Mouse (Mus musculus): ENCODE data around the gene Gja8.

Gja8 gene

DNA sequence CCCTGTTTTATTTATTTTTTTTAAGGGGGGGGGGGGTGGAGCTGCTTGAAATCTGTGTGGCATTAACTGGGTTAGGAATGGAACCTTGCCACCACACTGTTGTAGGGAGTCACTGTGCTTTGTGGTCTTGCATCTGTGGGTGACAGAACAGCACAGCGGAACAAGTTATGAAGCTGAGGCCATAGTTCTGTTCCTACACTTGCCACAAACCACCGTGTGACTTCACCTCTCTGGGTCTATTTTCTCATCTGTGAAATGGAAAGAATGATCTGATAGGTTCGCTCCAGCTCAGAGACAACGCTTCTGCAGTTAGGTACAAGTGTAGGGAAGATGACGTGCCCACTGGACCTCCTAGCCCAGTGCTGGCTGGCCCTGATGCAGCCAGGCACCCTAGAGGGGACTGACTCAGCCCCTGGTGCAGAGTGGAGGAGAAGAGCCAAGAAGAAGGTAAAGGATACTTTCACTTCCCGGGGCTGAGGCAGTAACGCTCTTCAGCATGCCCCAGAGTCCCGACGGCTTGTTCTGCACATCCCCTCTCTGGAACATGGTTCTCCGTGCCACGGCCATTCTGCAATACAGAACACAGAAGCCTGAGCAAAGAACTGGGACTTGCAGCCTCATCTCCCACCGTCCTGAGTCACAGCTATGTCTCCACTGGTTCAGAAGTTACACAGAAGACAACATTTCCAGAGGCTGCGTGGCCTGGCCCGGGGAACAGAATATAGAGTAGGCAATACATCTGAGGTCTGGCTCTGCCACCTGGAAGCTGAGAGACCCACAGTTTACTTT, 43.6 kb downstream of the Gja8 start:
- in situ Hi-C loops (cut with MboI; ENCODE audit: low pct_unique_long_range_greater_than_20kb in 1 of 2, low sequenced_read_pairs in 2 of 2, unreplicated experiment in 1 of 2), result no loop called here

DNA sequence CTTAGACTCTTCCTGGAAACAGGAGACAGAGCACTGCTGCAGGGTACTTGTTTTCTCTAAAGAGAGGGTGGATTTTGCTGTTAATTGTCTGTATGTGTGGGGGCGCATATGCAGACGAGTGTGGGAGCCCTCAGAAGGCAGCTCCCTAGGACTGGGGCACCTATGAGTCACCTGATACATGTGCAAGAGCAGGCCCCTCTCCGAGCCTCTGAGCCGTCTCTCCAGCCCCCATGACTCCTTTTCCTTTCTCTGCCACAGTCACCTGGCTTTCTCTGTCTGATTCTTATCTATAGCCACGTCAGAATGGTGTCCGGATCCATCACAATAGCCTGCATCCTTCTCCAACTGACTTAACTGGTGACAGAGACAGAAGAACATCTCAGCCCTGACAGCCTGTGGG, 44.3 kb downstream of the Gja8 start:
- in situ Hi-C loops (cut with MboI; ENCODE audit: low pct_unique_long_range_greater_than_20kb in 1 of 2, low sequenced_read_pairs in 2 of 2, unreplicated experiment in 1 of 2), result no loop called here

- in situ Hi-C loops (cut with MboI; ENCODE audit: low pct_unique_long_range_greater_than_20kb in 1 of 2, low sequenced_read_pairs in 2 of 2, unreplicated experiment in 1 of 2), result no loop called here
These were observed 45.4 kb downstream of the Gja8 start for GRCm38 (mm10) chr3:96880385-96880784.

DNA sequence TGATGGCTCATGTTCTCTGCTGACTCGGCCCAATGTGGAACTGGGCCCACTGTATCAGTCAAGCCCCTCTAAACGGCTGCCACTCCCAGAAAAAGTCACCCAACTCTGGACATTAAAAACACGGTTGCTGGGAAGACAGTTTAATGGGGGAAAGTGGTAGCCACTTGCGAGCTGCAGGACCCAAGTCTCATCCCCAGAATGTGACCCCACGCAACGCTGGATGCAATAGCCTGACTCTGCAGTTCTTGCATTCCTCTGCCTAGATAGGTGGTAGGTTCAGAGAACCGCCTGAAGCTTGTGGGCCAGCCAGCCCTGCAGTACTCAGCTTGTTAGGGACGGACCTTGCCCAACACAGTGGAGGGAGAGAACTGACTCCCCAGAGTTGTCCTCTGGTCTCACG, 46.3 kb downstream of the Gja8 start:
- in situ Hi-C loops (cut with MboI; ENCODE audit: low pct_unique_long_range_greater_than_20kb in 1 of 2, low sequenced_read_pairs in 2 of 2, unreplicated experiment in 1 of 2), result no loop called here

DNA sequence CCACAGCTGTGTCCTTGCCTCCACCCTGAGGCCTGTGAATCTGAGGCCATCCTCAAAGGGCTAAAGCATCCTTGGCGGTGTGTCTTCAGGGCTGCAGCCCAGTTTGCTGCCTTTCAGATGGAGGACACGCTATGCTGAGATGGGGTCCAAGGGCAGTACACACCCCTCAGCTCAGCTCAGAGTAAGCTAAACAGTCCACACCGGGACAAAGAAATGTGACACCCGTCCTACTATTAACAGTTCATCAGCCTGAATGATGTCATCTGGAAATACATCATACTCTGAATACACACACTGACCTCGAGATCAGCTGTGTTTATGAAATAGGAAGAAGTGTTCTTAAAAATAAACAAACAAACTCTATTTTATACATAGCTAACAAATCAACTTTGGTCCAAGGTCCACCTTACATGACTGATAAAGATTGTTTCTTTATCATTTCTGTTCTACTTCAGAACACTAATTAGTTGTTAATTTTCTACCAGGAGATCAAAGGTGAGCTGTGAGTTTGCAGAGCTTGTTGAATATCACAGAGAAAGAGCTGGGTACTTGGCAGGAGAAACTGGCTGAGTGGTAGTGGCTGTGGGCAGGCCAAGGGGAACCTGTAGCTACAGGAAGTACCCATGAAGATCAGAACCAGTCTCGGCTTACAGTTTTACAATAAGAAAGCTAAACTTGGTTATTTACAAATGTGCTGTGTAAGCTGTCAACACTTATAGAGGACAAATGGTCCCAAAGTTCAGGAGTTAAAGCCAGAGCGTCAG, 50.8 kb downstream of the Gja8 start:
- in situ Hi-C loops (cut with MboI; ENCODE audit: low pct_unique_long_range_greater_than_20kb in 1 of 2, low sequenced_read_pairs in 2 of 2, unreplicated experiment in 1 of 2), result no loop called here

DNA sequence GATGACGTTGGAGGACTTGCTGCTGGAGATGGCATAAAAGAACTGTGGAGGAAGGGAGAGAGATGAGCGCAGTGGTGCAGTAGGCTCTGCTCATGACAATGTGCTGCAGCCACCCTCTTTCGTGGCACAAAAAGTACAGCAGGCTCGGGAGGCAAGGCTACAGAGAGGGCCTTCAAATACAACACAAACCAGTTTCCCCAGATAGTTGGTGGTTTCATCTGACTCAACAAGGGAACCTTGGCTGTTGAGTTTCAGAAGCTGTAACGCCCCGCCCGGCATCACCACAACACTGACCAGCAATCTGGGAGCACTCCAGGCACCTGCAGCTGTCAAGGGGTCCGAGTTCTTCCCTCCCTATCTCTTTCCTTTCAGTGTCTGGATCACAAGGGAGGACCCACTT, 53.3 kb downstream of the Gja8 start:
- in situ Hi-C loops (cut with MboI; ENCODE audit: low pct_unique_long_range_greater_than_20kb in 1 of 2, low sequenced_read_pairs in 2 of 2, unreplicated experiment in 1 of 2), result no loop called here

- in situ Hi-C loops (cut with MboI; ENCODE audit: low pct_unique_long_range_greater_than_20kb in 1 of 2, low sequenced_read_pairs in 2 of 2, unreplicated experiment in 1 of 2), result no loop called here
These were observed 54.8 kb downstream of the Gja8 start for GRCm38 (mm10) chr3:96871070-96871469.

DNA sequence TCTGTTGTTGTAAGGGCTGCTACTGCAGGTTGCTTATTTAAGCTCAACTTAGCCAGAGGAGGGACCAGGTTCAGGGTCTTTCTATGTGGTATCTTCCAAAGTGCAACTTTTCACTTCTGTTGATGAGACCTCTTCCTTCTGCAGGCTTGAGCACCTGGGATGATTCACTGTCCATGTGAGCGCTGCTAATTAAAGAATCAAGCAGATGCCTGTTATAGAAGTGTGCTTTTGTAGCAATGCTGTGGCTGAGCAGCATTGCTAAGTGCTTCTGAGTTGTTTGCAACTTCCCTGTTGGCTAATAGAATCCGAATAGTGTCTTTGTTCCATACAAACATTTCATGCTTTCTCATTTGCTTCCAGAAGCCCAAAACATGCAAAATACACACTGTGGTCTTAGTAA, 55.5 kb downstream of the Gja8 start:
- in situ Hi-C loops (cut with MboI; ENCODE audit: low pct_unique_long_range_greater_than_20kb in 1 of 2, low sequenced_read_pairs in 2 of 2, unreplicated experiment in 1 of 2), result no loop called here

GRCm38 (mm10) chr3:96869091-96869490, 56.7 kb downstream of the Gja8 start:
- in situ Hi-C loops (cut with MboI; ENCODE audit: low pct_unique_long_range_greater_than_20kb in 1 of 2, low sequenced_read_pairs in 2 of 2, unreplicated experiment in 1 of 2), result no loop called here

- in situ Hi-C loops (cut with MboI; ENCODE audit: low pct_unique_long_range_greater_than_20kb in 1 of 2, low sequenced_read_pairs in 2 of 2, unreplicated experiment in 1 of 2), result no loop called here
These were observed 57.3 kb downstream of the Gja8 start for GRCm38 (mm10) chr3:96868566-96868965.

GRCm38 (mm10) chr3:96867863-96868262, 58.0 kb downstream of the Gja8 start:
- in situ Hi-C loops (cut with MboI; ENCODE audit: low pct_unique_long_range_greater_than_20kb in 1 of 2, low sequenced_read_pairs in 2 of 2, unreplicated experiment in 1 of 2), result no loop called here

Data from mouse embryonic stem cell (cell line).